ENCODE assay signal across 10 mouse cellular contexts in the genomic region with DNA sequence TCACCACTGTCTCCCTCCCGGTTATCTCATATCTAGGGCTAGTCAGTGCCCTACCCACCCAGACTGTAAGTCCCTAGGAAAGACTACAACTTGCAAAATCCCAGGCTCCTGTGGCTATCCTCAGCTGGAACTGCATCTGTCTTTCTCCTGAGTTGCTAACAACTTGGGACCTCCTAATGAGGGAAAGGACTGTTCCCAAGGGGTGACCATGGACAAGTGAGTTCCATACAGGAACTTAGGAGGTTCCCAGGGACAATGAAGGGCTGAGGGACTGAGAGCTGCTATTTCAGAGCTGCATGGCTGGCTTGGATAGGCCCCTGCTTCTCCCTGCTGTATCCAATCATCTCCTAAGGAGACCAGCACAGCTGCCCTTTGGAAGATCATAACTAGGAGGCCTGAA. TPM values are rescaled to one million over a fixed set of nuclear protein-coding genes. Genes with fewer than 3 reads are reported as not detected.
DNase-seq lines count a peak whose midpoint lies in the region; ATAC-seq lines count a peak whose summit lies in the region.
"Had no signal": no experiment of that assay in that cellular context is flagged by ENCODE, and none has a peak within 500 bp of the region (broad histone marks: within the 10 kb centered on the region; RNA-seq: fewer than 3 reads in every experiment).

No protein-coding gene starts in this region.

- no peak overlapping the region for H3K27ac ChIP-seq in heart, embryonic 15.5 days
- no peak overlapping the region for H3K27ac ChIP-seq in embryonic facial prominence, embryonic 10.5 days (replicated peaks)
- H3K27ac ChIP-seq in liver, embryonic 16.5 days (ENCODE audit: low read length), result peak overlapping the region; percentile 12; the same call in 1 of the 2 replicates
- H3K27ac ChIP-seq: embryonic facial prominence, embryonic 12.5 days had no signal

- peaks cover 23% of the 10 kb centered on the region for H3K4me1 ChIP-seq in heart, embryonic 15.5 days (replicated peaks)
- peaks cover 23% of the 10 kb centered on the region for H3K4me1 ChIP-seq in embryonic facial prominence, embryonic 10.5 days
- peaks cover 39% of the 10 kb centered on the region for H3K4me1 ChIP-seq in liver, embryonic 16.5 days (ENCODE audit: control insufficient read depth, low read depth, low read length)

- 24% methylated on average over 1 of the region's 1 CpGs for WGBS in heart, embryonic 15.5 days
- WGBS in embryonic facial prominence, embryonic 10.5 days, result 18% methylated on average over 1 of the region's 1 CpGs
- WGBS in liver, embryonic 16.5 days (ENCODE audit: insufficient replicate concordance), result 21% methylated on average over 1 of the region's 1 CpGs

- no peak overlapping the region for H3K4me3 ChIP-seq in heart, embryonic 15.5 days
- 0 out of 2 replicates have a peak overlapping the region, but pooled peaks have one; percentile 4 for H3K4me3 ChIP-seq in embryonic facial prominence, embryonic 10.5 days
- H3K4me3 ChIP-seq in liver, embryonic 16.5 days (ENCODE audit: low read depth, low read length), result 0 out of 2 replicates have a peak overlapping the region, but pooled peaks have one; percentile 6
- H3K4me3 ChIP-seq: embryonic facial prominence, embryonic 12.5 days had no signal

- no peaks in the 10 kb centered on the region for H3K9me3 ChIP-seq in heart, embryonic 15.5 days (replicated peaks)
- no peaks in the 10 kb centered on the region for H3K9me3 ChIP-seq in embryonic facial prominence, embryonic 10.5 days
- no peaks in the 10 kb centered on the region for H3K9me3 ChIP-seq in liver, embryonic 16.5 days (replicated peaks; ENCODE audit: control insufficient read depth, low read length)
- H3K9me3 ChIP-seq: embryonic facial prominence, embryonic 12.5 days had no signal

- H3K36me3 ChIP-seq in heart, embryonic 15.5 days, result peaks cover 5% of the 10 kb centered on the region; the same call in 1 of the 2 replicates
- no peaks in the 10 kb centered on the region for H3K36me3 ChIP-seq in embryonic facial prominence, embryonic 10.5 days (replicated peaks)
- H3K36me3 ChIP-seq in liver, embryonic 16.5 days (ENCODE audit: control insufficient read depth, insufficient read depth), result no peaks in the 10 kb centered on the region
- H3K36me3 ChIP-seq: embryonic facial prominence, embryonic 12.5 days had no signal

- H3K27me3 ChIP-seq in heart, embryonic 15.5 days, result no peaks in the 10 kb centered on the region
- peaks cover 46% of the 10 kb centered on the region for H3K27me3 ChIP-seq in embryonic facial prominence, embryonic 10.5 days (replicated peaks; ENCODE audit: low read depth, poor library complexity, severe bottlenecking)
- H3K27me3 ChIP-seq in liver, embryonic 16.5 days (ENCODE audit: control insufficient read depth, insufficient read depth, low read depth, low read length), result no peaks in the 10 kb centered on the region

- ATAC-seq in heart, embryonic 15.5 days (replicated peaks; ENCODE audit: insufficient number of reproducible peaks, insufficient read depth, low FRiP score, low read depth), result no peak
- no peak for ATAC-seq in liver, embryonic 16.5 days (ENCODE audit: low read depth)
- ATAC-seq in erythroid progenitor cell, adult 5-6 weeks (replicated peaks; ENCODE audit: low FRiP score, poor library complexity, severe bottlenecking), result no peak

- H3K4me2 ChIP-seq in heart, embryonic 15.5 days, result peak overlapping the region; percentile 7; the same call in 1 of the 2 replicates
- H3K4me2 ChIP-seq in liver, embryonic 16.5 days (ENCODE audit: low read depth, low read length), result peak overlapping the region; percentile 41
- H3K4me2 ChIP-seq: embryonic facial prominence, embryonic 12.5 days had no signal

- intact Hi-C loops in heart, postnatal 36 days (cut with DNase I), result no loop called here

- no peak overlapping the region for H3K9ac ChIP-seq in heart, embryonic 15.5 days
- peak overlapping the region; percentile 20; the same call in 1 of the 2 replicates for H3K9ac ChIP-seq in liver, embryonic 16.5 days (ENCODE audit: low read depth, low read length)
- H3K9ac ChIP-seq: embryonic facial prominence, embryonic 12.5 days had no signal

- DNase-seq in heart, postnatal 36 days, result no peak
- peak; percentile 65 for DNase-seq in Muller cell, postnatal 12 days (ENCODE audit: inconsistent ontology term)
- no peak for DNase-seq in embryonic facial prominence, embryonic 10.5 days (ENCODE audit: low spot score)
- no peak for DNase-seq in layer of hippocampus, postnatal 25 days (ENCODE audit: extremely low spot score in 1 of 2, low spot score in 1 of 2)
- DNase-seq in embryo, embryonic 10 days (ENCODE audit: low spot score), result no peak
- DNase-seq: kidney, adult 11 months had no signal

RNA-seq across cellular contexts. Expression of a gene that starts 1.8 kb away (rescaled TPM):
- polyA plus RNA-seq in heart, embryonic 15.5 days (2015; fragmentation: Nextera tagmentation; extraction: Ambion mirVana), result 47.1 and 55.7 TPM in 2 replicates
- 100 to 1,000 TPM in 1 of 2 experiments, 10 to 100 TPM in 1; 97.1 to 104 TPM for total RNA-seq in heart, postnatal 36 days (2021)
- polyA plus RNA-seq in embryonic facial prominence, embryonic 10.5 days (2016; fragmentation: Nextera tagmentation; extraction: Ambion mirVana), result 14.2 and 16.9 TPM in 2 replicates
- 30.8 and 33.2 TPM in 2 replicates for polyA plus RNA-seq in liver, embryonic 16.5 days (2015; fragmentation: Nextera tagmentation; extraction: Ambion mirVana)
- 2.2 and 5.9 TPM in 2 replicates for total RNA-seq in erythroid progenitor cell, adult 5-6 weeks (2015; ENCODE audit: low replicate concordance)
- 5.0 and 7.8 TPM in 2 replicates for total RNA-seq in erythroid progenitor cell, adult 5-6 weeks (2017; ENCODE audit: low replicate concordance)
- total RNA-seq in layer of hippocampus, postnatal 25 days (2021), result 100 to 1,000 TPM; 269 to 294 TPM

RNA-seq across cellular contexts. Expression of a gene that starts 12.3 kb away (rescaled TPM):
- 38.3 and 48.9 TPM in 2 replicates for polyA plus RNA-seq in heart, embryonic 15.5 days (2015; fragmentation: Nextera tagmentation; extraction: Ambion mirVana)
- total RNA-seq in heart, postnatal 36 days (2021), result 10 to 100 TPM; 21.3 to 23.0 TPM
- 83.4 and 86.7 TPM in 2 replicates for polyA plus RNA-seq in embryonic facial prominence, embryonic 10.5 days (2016; fragmentation: Nextera tagmentation; extraction: Ambion mirVana)
- 28.9 and 29.9 TPM in 2 replicates for polyA plus RNA-seq in liver, embryonic 16.5 days (2015; fragmentation: Nextera tagmentation; extraction: Ambion mirVana)
- total RNA-seq in erythroid progenitor cell, adult 5-6 weeks (2015; ENCODE audit: low replicate concordance), result 30.2 and 37.5 TPM in 2 replicates
- total RNA-seq in erythroid progenitor cell, adult 5-6 weeks (2017; ENCODE audit: low replicate concordance), result 27.1 and 41.9 TPM in 2 replicates
- total RNA-seq in layer of hippocampus, postnatal 25 days (2021), result 10 to 100 TPM; 56.1 to 57.6 TPM

RNA-seq across cellular contexts. Expression of a gene that starts 19.3 kb away (rescaled TPM):
- 246 and 315 TPM in 2 replicates for polyA plus RNA-seq in heart, embryonic 15.5 days (2015; fragmentation: Nextera tagmentation; extraction: Ambion mirVana)
- total RNA-seq in heart, postnatal 36 days (2021), result 100 to 1,000 TPM; 194 to 196 TPM
- 144 and 154 TPM in 2 replicates for polyA plus RNA-seq in embryonic facial prominence, embryonic 10.5 days (2016; fragmentation: Nextera tagmentation; extraction: Ambion mirVana)
- 102 and 108 TPM in 2 replicates for polyA plus RNA-seq in liver, embryonic 16.5 days (2015; fragmentation: Nextera tagmentation; extraction: Ambion mirVana)
- total RNA-seq in erythroid progenitor cell, adult 5-6 weeks (2015; ENCODE audit: low replicate concordance), result 36.0 and 53.0 TPM in 2 replicates
- total RNA-seq in erythroid progenitor cell, adult 5-6 weeks (2017; ENCODE audit: low replicate concordance), result 9.2 and 19.0 TPM in 2 replicates
- total RNA-seq in layer of hippocampus, postnatal 25 days (2021), result 100 to 1,000 TPM; 183 to 199 TPM

RNA-seq across cellular contexts. Expression of a gene that starts 19.4 kb away (rescaled TPM):
- polyA plus RNA-seq in heart, embryonic 15.5 days (2015; fragmentation: Nextera tagmentation; extraction: Ambion mirVana), result 45.5 and 52.0 TPM in 2 replicates
- total RNA-seq in heart, postnatal 36 days (2021), result 10 to 100 TPM; 16.5 to 17.3 TPM
- polyA plus RNA-seq in embryonic facial prominence, embryonic 10.5 days (2016; fragmentation: Nextera tagmentation; extraction: Ambion mirVana), result 112 and 117 TPM in 2 replicates
- 37.9 and 41.0 TPM in 2 replicates for polyA plus RNA-seq in liver, embryonic 16.5 days (2015; fragmentation: Nextera tagmentation; extraction: Ambion mirVana)
- 6.5 and 17.2 TPM in 2 replicates for total RNA-seq in erythroid progenitor cell, adult 5-6 weeks (2015; ENCODE audit: low replicate concordance)
- total RNA-seq in erythroid progenitor cell, adult 5-6 weeks (2017; ENCODE audit: low replicate concordance), result 5.4 and 14.8 TPM in 2 replicates
- total RNA-seq in layer of hippocampus, postnatal 25 days (2021), result 10 to 100 TPM; 25.7 to 27.5 TPM

RNA-seq across cellular contexts. Expression of a gene that starts 34.5 kb away (rescaled TPM):
- 16.4 and 21.1 TPM in 2 replicates for polyA plus RNA-seq in heart, embryonic 15.5 days (2015; fragmentation: Nextera tagmentation; extraction: Ambion mirVana)
- 1 to 10 TPM; 6.8 to 7.3 TPM for total RNA-seq in heart, postnatal 36 days (2021)
- polyA plus RNA-seq in embryonic facial prominence, embryonic 10.5 days (2016; fragmentation: Nextera tagmentation; extraction: Ambion mirVana), result 28.8 and 29.6 TPM in 2 replicates
- polyA plus RNA-seq in liver, embryonic 16.5 days (2015; fragmentation: Nextera tagmentation; extraction: Ambion mirVana), result 7.6 and 8.4 TPM in 2 replicates
- total RNA-seq in erythroid progenitor cell, adult 5-6 weeks (2015; ENCODE audit: low replicate concordance), result 1.1 TPM in 1 of 2 replicates, not detected in the other
- total RNA-seq in erythroid progenitor cell, adult 5-6 weeks (2017; ENCODE audit: low replicate concordance), result not detected in 2 replicates
- 10 to 100 TPM; 33.3 to 33.7 TPM for total RNA-seq in layer of hippocampus, postnatal 25 days (2021)

Comparison
In these comparisons a context has a peak if more than half of its experiments do, and no peak if none do; other contexts are left out.
1. RNA of a gene that starts 1.8 kb away (total RNA-seq): 269 to 294 TPM in layer of hippocampus, postnatal 25 days and 97.1 to 104 TPM in heart, postnatal 36 days; 2.2 to 7.8 TPM in erythroid progenitor cell, adult 5-6 weeks; every median in the first group is over 10 times any median in the second.